Mouse (Mus musculus): ENCODE results near the gene Lrrc8b.

Lrrc8b gene

GRCm38 (mm10) chr5:105519096-105519975 lies 103.8 kb downstream of the Lrrc8b start, which contains the start of gene Lrrc8c:
Lrrc8c (plus strand) TSS chr5:105519388.
- peak; percentile 78 for DNase-seq (ENCODE audit: low spot score)

GRCm38 (mm10) chr5:105519976-105520300 lies 104.4 kb downstream of the Lrrc8b start:
- DNase-seq (ENCODE audit: low spot score), result no peak

GRCm38 (mm10) chr5:105520442-105520965 lies 104.9 kb downstream of the Lrrc8b start:
- DNase-seq (ENCODE audit: low spot score), result no peak

- DNase-seq (ENCODE audit: low spot score), result peak; percentile 21
These were observed 107.9 kb downstream of the Lrrc8b start for GRCm38 (mm10) chr5:105523452-105523851.

GRCm38 (mm10) chr5:105525004-105525403 lies 109.4 kb downstream of the Lrrc8b start:
- DNase-seq (ENCODE audit: low spot score), result no peak

GRCm38 (mm10) chr5:105526107-105526645 lies 110.6 kb downstream of the Lrrc8b start:
- DNase-seq (ENCODE audit: low spot score), result no peak

GRCm38 (mm10) chr5:105526766-105527165 lies 111.2 kb downstream of the Lrrc8b start:
- DNase-seq (ENCODE audit: low spot score), result no peak

- peak; percentile 25 for DNase-seq (ENCODE audit: low spot score)
These were observed 112.1 kb downstream of the Lrrc8b start for GRCm38 (mm10) chr5:105527477-105528331.

- no peak for DNase-seq (ENCODE audit: low spot score)
These were observed 115.0 kb downstream of the Lrrc8b start for GRCm38 (mm10) chr5:105530576-105530975.

- DNase-seq (ENCODE audit: low spot score), result no peak
These were observed 119.6 kb downstream of the Lrrc8b start for GRCm38 (mm10) chr5:105535186-105535585.

- DNase-seq (ENCODE audit: low spot score), result no peak
These were observed 120.6 kb downstream of the Lrrc8b start for GRCm38 (mm10) chr5:105536172-105536571.

- no peak for DNase-seq (ENCODE audit: low spot score)
These were observed 121.6 kb downstream of the Lrrc8b start for GRCm38 (mm10) chr5:105537101-105537723.
